Mouse (Mus musculus) right cerebral cortex, postnatal 10 days (tissue): ENCODE results near the gene Itm2b.
A peak's percentile ranks its signal among the peaks of the same experiment; 100 is the strongest.

Experiments
- DNase-seq, 2 experiments: peaks; one replicate each; pipeline ENCODE4 v3.0.0; 2021; ENCODE audit warnings: low spot score in 2 of 2

Itm2b gene

GRCm38 (mm10) chr14:73395750-73396149 lies 10.7 kb upstream of the Itm2b start:
- DNase-seq = no peak

- no peak for DNase-seq
Observed at GRCm38 (mm10) chr14:73394263-73395006, 9.3 kb upstream of the Itm2b start.

DNA sequence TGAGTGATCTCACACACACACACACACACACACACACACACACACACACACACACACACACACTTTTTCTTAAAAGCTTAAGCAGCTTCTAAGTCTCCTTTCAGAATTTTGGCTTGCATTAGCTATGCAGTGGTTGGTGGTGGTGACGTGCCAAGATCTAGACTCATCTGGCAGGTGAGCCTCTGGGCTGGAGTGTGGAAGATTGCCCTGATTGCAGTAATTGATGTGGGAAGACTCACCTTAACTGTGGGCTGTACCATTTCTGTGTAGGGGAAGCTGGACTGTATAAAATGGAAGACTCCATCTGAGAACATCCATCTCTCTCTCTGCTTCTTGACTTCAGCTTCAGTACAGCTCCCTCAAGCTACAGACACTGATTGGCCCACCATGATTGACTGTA lies 6.4 kb upstream of the Itm2b start:
- DNase-seq = no peak

GRCm38 (mm10) chr14:73390196-73390595 lies 5.1 kb upstream of the Itm2b start:
- no peak for DNase-seq

GRCm38 (mm10) chr14:73389059-73389458 lies 4.0 kb upstream of the Itm2b start:
- peak in 1 of 2 experiments; percentile 35 for DNase-seq

- no peak for DNase-seq
Observed at GRCm38 (mm10) chr14:73388546-73388945, 3.5 kb upstream of the Itm2b start.

DNA sequence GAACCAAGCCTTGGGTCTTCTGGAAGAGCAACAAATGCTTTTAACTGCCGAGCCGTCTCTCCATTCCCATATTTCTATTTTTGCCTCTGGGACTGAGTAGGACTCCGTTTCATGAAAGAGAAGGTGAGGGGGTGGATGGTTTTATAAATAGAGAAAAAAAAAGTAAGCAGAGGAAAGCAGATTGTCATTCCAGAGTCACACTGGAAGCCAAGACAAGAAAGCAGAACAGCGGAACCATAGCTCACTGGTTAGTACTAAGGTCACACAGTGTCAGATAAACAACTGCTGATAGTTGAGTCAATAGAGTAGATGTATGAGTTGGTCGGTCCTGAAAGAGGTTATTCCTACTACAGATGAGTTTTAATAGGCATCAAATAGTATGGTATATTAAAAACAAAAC lies 1.4 kb upstream of the Itm2b start:
- no peak for DNase-seq

DNA sequence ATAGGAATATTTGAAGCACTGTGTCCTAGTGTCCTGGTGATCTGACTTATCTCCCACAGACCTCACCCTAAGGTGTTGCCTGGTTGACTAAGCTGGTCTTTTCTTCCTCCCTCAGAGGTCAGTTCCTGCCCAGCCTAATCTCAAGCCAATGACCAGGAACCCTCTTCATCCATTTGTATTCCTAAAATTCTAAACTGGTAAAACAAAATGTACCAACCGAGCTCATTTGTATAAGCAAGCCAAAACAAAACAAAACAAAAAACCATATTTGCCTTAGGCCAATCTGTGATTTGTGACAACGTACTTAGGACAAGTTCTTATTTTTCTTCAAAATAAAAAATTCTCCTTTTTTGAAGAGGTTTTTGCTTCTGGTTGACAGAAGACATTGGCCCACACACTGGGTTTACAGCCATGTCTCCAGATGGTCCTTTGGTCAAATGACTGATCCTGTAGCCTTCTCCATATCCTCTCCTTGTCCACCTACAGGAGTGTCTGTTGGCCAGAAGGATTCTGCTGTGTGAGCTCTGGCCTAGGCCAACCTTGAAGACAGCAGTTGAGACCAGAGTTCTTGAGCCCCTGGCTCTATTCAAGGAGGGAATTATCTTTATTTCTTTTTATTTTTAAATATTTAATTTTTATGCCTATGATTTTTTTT lies 758 bp upstream of the Itm2b start:
- no peak for DNase-seq

GRCm38 (mm10) chr14:73384546-73384912 lies 560 bp downstream of the Itm2b start:
- no peak for DNase-seq

DNA sequence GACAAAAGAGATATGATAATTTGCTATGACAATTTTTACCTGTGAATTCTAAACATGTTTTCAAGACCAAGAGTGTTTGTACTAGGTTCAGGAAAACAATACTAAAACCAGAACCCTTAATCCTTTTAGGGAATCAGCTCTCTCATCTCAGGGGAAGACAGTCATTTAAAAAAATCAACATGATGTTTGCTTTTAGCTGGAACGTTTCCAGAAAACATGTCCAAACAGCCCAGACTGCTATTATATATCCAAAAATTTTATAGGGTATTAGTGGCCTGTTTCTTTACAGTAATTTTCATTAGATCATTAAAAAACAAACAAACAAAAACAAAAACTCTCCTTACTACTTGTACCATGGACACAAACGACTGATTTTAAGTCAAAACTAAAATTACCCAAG lies 1.3 kb downstream of the Itm2b start:
- no peak for DNase-seq

- DNase-seq = peak; percentile 61 to 68
Observed at GRCm38 (mm10) chr14:73382699-73383098, 2.4 kb downstream of the Itm2b start.

GRCm38 (mm10) chr14:73381559-73381958 lies 3.5 kb downstream of the Itm2b start:
- no peak for DNase-seq

DNA sequence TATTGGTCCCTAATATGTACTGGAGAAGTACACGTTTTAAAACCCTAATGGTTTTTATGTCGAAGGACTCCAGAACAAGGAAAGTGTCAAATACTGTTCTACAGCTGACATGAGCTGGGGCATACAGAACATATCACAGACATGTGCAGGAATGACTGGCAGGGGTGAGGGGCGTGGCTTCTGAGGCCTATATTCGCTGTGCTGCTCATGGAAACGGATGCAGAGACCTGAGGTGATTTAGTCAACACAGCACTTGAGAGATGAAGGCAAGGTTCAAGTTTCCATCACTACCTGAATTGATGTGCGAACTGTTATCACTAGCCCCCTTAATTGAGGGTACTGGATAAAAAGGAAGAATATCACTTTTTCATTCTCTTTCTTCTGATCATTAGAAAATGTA lies 7.3 kb downstream of the Itm2b start:
- no peak for DNase-seq

GRCm38 (mm10) chr14:73376920-73377319 lies 8.2 kb downstream of the Itm2b start:
- DNase-seq = no peak

- no peak for DNase-seq
Observed at GRCm38 (mm10) chr14:73375903-73376302, 9.2 kb downstream of the Itm2b start.

DNA sequence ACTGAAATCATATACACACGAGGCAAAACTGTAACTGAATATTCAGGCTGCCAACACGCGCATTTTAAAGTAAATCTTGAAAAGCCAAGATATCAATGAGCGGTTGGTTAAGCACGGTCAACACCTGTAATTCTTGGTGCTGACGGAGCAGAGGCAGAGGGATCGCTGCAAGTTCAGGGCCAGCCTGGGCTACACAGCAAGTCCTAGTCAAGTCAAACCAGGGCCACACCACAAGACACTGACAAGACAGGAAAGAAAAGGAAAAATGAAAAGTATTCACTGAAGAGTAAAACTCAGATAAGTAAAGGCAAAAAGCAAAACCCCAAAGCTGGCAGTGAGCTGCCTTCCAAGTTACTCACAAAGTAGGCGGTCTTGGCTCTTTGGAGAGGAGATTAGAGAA lies 9.6 kb downstream of the Itm2b start:
- no peak for DNase-seq

DNA sequence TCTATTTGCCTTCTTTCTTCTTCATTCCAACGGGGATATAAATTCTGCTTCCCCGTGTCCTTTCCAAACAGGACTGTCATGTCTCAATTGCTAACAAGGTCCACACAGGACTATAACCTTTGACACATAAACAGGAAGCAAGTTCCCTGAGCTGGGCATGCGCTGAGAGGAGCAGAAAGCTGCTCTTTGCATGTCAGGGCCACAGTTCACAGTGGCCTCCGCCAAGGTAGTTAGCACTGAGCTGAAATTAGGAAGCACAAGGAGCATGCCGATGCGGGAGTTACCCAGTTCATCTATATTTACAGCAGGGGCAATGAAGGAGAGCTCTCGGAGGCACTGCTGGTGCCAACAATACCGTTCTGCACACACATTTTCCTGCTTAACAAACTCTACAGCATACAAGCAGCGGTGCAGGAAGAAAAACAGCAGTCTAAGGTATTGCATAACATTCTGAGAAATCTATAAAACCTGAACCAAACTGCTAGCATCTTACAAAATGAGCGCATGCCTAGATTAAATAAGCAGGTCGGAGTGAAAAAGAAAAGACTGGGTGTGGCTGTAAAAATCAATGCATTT lies 10.7 kb downstream of the Itm2b start:
- no peak for DNase-seq

GRCm38 (mm10) chr14:73373606-73374005 lies 11.5 kb downstream of the Itm2b start:
- DNase-seq = no peak

GRCm38 (mm10) chr14:73372990-73373389 lies 12.1 kb downstream of the Itm2b start:
- no peak for DNase-seq

DNA sequence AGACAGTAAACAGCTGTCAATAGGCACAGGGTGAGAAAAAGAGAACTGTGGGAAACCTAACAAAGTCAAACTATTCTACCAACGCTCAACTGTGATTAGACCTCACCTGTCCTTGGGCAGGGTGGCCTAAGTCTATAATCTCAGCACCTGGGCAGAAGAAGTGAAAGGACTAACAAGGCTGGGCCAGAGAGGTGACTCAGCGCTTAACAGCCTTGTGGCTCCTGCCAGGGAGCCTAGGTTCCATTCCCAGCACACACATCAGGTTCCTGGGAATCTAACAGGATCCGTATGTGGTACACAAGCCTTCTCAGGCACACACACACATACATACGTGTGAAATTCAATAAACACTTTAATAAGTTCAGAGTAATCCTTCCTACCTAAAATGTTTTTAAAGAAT lies 13.5 kb downstream of the Itm2b start:
- DNase-seq = no peak

GRCm38 (mm10) chr14:73370695-73371372 lies 14.3 kb downstream of the Itm2b start:
- no peak for DNase-seq

GRCm38 (mm10) chr14:73370078-73370670 lies 14.9 kb downstream of the Itm2b start:
- DNase-seq = no peak
